Mouse (Mus musculus) small intestine, adult 2 months (tissue): ENCODE measurements at regions not wholly inside any gene's neighbourhood (a gene's known extent, or its start where the extent isn't known, plus 50 kb on each side); places are given as distances from the start of the nearest gene placed in this dataset.

Experiments used
- H3K27ac ChIP-seq: fragments of 200-500 bp; 2 replicates; pipeline ENCODE4 v1.5.1; 2012; ENCODE audit warnings: low read depth, low read length, control low read depth, inconsistent platforms; ENCODE audit not compliant: insufficient read depth
- H3K27me3 ChIP-seq: fragments of 200-500 bp; 2 replicates; pipeline ENCODE4 v1.6.1; 2012; ENCODE audit warnings: mild to moderate bottlenecking, moderate library complexity, low read length, inconsistent platforms; ENCODE audit not compliant: control insufficient read depth, insufficient read depth
- H3K36me3 ChIP-seq: fragments of 200-500 bp; 2 replicates; pipeline ENCODE4 v1.6.1; 2012; ENCODE audit warnings: mild to moderate bottlenecking, low read length, control low read depth, inconsistent platforms; ENCODE audit not compliant: control insufficient read depth, insufficient read depth
- H3K4me1 ChIP-seq: fragments of 200-500 bp; 2 replicates; pipeline ENCODE4 v1.6.1; 2012; ENCODE audit warnings: low read length, inconsistent platforms, mixed read lengths; ENCODE audit not compliant: control insufficient read depth, insufficient read depth, insufficient read length
- H3K4me3 ChIP-seq: fragments of 200-500 bp; 2 replicates; pipeline ENCODE4 v1.5.1; 2012; ENCODE audit warnings: low read depth, mild to moderate bottlenecking, control low read depth, inconsistent platforms, low read length, moderate library complexity
- CTCF ChIP-seq: fragments of 200-500 bp; IDR thresholded peaks from 2 replicates; pipeline ENCODE4 v1.5.1; 2012; ENCODE audit warnings: low read depth, mild to moderate bottlenecking, control low read depth, inconsistent platforms, low read length, moderate library complexity, mixed read lengths; ENCODE audit not compliant: insufficient replicate concordance, insufficient read length; ENCODE audit errors: extremely low read depth
- POLR2A ChIP-seq: fragments of 200-500 bp; IDR thresholded peaks from 2 replicates; pipeline ENCODE4 v1.6.1; 2012; ENCODE audit warnings: low read depth, mild to moderate bottlenecking, control low read depth, inconsistent platforms, low read length, moderate library complexity
- WGBS: fragments of 180-500 bp; shearing (Covaris S2); methylation state at CpG from one replicate; pipeline ENCODE4 v1.1.7; 2018; 5-methylcytosine and 5-hydroxymethylcytosine counted together

DNA sequence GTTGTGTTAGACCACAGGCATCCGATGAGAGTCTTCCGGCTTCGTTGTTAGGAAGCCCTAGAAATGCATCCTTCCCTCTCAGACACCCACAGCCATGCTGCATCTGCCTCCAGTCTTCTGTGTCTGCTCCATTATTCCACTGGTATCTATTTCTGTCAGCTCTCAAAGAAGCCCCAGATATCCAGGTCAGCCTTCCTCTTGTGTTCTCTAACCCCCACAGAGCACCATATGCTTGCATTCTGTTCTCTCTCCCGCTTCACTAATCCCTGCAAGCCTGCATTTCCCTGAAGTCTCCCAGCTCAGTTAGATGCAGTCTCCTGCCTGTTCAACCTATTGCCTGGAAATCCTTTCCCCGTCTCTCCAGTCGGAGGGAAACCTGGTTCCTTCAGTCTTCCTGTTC, 53.6 kb upstream of the Wdfy3 start:
- 80% methylated on average over 6 of the region's 6 CpGs for WGBS
- Histone ChIP-seq H3K36me3 (no peaks in the 10 kb centered on the region), H3K27ac (no peak overlapping the region), H3K27me3 (no peaks in the 10 kb centered on the region), H3K4me3 (no peak overlapping the region), H3K4me1 (no peaks in the 10 kb centered on the region)
- no peak for TF ChIP-seq POLR2A
- TF ChIP-seq CTCF = no peak

DNA sequence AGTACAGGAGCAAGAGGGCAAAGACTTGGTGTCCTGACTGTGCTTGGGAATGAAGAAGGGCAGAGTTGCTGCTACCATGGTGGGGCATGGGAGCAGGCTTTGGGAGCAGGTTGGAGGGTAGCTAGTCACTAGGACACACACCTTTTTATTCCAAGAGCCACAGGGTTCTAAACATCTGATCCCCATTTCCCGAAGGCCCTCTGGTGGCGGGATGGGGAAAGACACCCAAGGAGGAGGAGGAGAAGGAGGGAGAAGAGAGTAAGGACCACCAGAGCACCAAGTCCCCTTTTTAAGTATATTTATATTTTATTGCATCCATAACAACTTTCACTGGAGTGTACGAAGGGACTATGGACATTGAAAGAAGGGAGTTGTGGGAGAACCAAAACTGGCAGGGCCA, 57.0 kb upstream of the Wdfy3 start:
- no peaks in the 10 kb centered on the region for H3K36me3 ChIP-seq
- H3K4me1 ChIP-seq = no peaks in the 10 kb centered on the region
- WGBS = 17% methylated on average over 3 of the region's 3 CpGs
- H3K27ac ChIP-seq = no peak overlapping the region
- H3K4me3 ChIP-seq = no peak overlapping the region
- H3K27me3 ChIP-seq = no peaks in the 10 kb centered on the region
- TF ChIP-seq CTCF (peak; percentile 61; the same call in 1 of the 2 replicates), POLR2A (no peak)

DNA sequence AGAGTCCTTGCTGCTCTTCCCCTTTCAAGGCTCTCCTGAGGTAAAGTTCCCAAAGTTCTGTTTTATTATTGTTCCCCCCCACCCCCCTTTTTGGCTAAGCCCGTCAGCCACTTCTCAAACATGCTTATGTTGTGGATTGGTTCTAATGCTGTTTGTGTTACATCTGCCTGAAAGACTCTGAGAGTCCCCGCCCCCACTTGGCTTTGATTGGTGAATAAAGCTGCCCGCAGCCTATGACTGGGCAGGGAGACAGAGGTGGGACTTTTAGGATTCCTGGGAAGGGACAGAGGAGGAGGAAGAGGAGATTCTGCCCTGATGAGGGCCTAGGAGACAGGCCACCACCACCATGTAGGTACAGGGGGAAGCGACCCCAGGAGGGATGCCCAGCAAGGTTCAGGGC, 78.3 kb upstream of the Wdfy3 start:
- Histone ChIP-seq H3K4me3 (no peak overlapping the region), H3K27me3 (no peaks in the 10 kb centered on the region), H3K4me1 (no peaks in the 10 kb centered on the region), H3K36me3 (no peaks in the 10 kb centered on the region), H3K27ac (no peak overlapping the region)
- TF ChIP-seq CTCF (no peak), POLR2A (no peak)
- 69% methylated on average over 4 of the region's 4 CpGs for WGBS

DNA sequence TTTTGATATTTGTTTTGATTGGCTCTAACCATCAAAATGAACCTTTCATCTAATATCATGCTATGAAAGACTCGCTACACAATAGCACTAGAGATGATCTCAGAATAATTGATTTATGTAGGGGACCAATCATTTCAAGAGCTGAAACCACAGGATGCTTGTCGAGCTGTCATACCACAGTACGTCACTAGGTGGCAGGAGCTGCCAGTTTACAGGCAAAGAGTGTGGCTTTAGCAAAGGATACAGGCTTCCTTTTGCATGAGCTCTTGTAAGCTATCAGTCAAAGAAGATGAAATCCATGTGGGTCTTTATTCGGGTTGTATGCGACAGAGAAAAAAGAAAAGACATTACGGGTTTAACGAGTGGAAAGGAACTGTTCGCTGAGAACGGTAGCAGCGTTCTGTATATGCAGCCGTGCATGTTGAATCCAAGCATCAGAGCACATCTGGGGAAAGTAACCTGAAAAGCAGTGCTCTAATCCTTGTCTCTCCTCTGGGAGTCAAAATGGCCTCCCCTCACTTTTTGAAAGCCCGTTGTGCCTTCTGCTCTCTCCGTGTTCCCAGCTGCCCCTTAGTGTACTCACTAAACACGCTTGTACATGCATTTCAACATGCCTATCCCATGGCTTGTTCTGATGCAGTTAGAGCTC, 79.9 kb upstream of the Wdfy3 start:
- Histone ChIP-seq H3K4me1 (no peaks in the 10 kb centered on the region), H3K4me3 (no peak overlapping the region), H3K27ac (no peak overlapping the region), H3K36me3 (no peaks in the 10 kb centered on the region), H3K27me3 (no peaks in the 10 kb centered on the region)
- WGBS = 49% methylated on average over 14 of the region's 14 CpGs
- TF ChIP-seq CTCF = peak; percentile 18; the same call in 1 of the 2 replicates
- TF ChIP-seq POLR2A = no peak

DNA sequence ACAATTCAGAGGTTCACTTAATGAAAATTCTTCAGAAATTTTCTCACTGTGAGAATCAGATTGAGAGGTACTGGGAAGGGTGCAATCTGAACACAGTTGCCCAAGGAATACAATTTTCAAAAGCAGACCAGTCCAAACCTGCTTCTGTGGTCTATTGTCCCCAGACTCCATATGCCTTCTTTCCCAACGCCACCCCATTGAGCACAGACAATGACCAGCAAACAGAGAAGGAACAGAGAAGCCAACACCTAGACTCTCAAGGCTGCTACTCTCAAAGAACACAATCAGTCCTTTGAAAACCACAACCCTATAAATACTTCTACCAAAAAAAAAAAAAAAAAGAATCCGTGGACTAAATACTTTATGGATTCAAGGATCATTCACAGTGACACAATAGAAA, 89.9 kb upstream of the Wdfy3 start:
- TF ChIP-seq POLR2A = no peak
- no peak for TF ChIP-seq CTCF
- H3K27ac ChIP-seq = no peak overlapping the region
- no peaks in the 10 kb centered on the region for H3K36me3 ChIP-seq
- 66% methylated on average over 2 of the region's 2 CpGs for WGBS
- H3K4me1 ChIP-seq = no peaks in the 10 kb centered on the region
- H3K4me3 ChIP-seq = no peak overlapping the region
- no peaks in the 10 kb centered on the region for H3K27me3 ChIP-seq

DNA sequence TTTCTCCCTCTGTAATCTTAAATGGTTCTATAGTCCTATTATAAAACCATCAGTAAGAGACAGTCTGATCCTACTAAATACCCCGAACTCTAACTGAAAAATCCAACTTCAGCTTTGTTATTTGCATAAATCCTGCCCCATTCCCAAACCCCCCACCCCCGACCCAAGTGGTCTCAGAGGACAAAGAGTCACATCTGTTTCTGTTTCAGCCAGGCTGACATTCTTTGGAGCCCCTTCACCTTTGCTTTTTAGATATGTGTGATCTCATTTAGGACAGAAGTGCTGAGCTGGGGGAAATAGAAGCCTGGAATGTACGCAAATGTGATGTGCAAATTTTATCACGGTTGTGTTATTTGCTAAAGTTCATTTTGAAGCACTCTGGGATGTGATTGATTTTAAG, 98.3 kb upstream of the Wdfy3 start:
- TF ChIP-seq CTCF = no peak
- TF ChIP-seq POLR2A = no peak
- H3K27ac ChIP-seq = no peak overlapping the region
- no peak overlapping the region for H3K4me3 ChIP-seq
- no peaks in the 10 kb centered on the region for H3K4me1 ChIP-seq
- 37% methylated on average over 4 of the region's 4 CpGs for WGBS
- H3K27me3 ChIP-seq = no peaks in the 10 kb centered on the region
- H3K36me3 ChIP-seq = no peaks in the 10 kb centered on the region

DNA sequence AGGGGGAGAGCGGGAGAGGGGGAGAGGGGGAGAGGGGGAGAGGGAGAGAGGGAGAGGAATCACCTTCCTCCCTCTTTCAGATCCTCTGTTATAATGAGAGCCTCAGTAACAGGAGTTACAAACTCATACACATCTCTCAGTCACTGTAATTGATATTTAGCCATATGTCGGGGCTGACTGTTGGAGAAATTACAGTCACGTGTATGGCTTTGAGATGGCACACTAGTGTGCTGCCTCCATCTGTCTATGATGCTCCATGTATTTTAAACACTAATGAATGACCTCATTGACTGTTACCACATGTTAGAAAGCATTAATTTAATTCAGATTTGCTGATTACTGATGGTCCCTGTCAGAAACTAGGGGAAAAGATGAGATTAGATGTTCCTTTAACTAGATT, 102.1 kb upstream of the Wdfy3 start:
- H3K27ac ChIP-seq = no peak overlapping the region
- no peaks in the 10 kb centered on the region for H3K4me1 ChIP-seq
- H3K27me3 ChIP-seq = no peaks in the 10 kb centered on the region
- TF ChIP-seq POLR2A (no peak), CTCF (no peak)
- H3K4me3 ChIP-seq = no peak overlapping the region
- 83% methylated on average over 2 of the region's 3 CpGs for WGBS
- H3K36me3 ChIP-seq = no peaks in the 10 kb centered on the region
